Mouse (Mus musculus) lung, postnatal 10 days (tissue): ENCODE data around the gene Usp7.

Experiments
- DNase-seq: peaks from one replicate; pipeline ENCODE4 v3.0.0; 2021

Usp7 gene

DNA sequence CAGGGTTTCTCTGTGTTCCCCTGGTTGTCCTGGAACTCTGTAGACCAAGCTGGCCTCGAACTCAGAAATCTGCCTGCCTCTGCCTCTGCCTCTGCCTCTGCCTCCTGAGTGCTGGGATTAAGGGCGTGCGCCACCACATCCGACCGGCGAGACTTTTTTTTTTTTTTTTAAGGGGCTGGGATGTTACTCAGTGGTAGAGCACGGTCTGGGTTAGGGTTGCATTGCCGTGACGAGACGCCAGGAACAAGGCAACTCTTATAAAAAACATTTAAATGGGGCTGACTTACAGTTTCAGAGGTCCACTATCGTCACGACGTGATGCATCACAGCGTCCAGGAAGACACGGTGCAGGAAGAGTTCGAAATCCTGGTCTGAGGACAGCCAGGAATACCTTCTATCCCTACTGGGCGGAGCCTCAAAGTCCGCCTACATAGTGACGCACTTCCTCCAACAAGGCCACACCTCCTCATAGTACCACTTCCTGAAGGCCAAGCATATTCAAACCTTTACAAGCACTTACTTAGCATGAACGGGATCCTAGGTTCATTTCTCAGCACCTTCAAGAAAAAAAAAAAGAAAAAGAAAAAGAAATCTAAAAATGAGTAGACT, at the start of gene Usp7:
Usp7 (minus strand) TSS at position 360 of the 609 bp plus-strand sequence.
- no peak for DNase-seq

DNA sequence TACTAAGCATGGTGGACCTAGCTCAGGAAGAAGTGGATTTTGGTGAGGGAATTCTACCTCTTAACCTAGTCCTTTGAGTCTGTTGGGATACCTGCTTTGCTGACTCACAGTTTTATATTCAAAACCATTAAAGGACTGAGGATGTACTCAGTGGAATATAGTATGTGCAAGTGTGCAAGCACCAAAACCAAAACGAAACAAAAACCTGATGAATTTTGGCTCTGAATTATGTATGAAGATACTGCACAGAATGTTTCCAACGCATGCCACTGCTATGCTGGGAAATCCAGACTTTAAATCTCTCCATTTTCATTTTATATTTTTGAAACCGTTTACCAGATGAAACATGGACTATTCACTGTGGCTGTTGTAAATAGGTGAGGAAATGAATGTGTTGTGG, 48.4 kb upstream of the Usp7 start:
- no peak for DNase-seq

DNA sequence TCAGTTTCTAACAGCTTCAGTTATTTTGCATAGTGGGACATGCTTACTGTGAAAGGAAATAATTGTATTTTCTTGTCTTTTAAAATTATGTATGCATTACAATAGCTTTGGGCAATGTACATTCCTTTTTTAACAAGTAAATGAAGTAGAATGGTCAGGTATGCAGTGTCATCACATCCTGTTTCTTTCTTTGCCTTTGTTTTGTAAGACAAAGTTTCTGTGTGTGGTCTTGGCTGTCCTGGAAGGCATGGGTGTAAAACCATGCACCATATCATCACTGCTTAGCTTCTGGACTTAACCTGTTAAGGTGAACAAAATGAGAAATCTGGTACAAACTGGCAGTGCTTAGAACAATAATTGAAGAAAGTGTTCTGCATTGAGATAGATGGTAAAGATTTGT, 46.8 kb upstream of the Usp7 start:
- no peak for DNase-seq

DNA sequence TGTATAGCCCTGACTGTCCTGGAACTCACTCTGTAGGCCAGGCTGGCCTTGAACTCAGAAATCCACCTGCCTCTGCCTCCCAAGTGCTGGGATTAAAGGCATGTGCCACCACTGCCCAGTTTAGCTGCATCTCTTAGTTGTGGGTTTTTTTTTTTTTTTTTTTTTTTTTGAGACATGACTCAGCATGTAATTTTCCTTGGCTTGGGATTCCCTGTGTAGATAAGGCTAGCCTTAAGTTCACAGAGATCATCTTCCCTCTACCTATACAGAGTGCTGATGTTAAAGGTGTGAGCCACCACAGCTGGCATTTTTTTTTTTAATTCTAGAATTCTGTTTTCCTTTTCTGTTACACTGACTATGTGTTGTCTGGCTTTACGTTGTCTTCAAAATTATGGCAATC, 45.5 kb upstream of the Usp7 start:
- DNase-seq = no peak

DNA sequence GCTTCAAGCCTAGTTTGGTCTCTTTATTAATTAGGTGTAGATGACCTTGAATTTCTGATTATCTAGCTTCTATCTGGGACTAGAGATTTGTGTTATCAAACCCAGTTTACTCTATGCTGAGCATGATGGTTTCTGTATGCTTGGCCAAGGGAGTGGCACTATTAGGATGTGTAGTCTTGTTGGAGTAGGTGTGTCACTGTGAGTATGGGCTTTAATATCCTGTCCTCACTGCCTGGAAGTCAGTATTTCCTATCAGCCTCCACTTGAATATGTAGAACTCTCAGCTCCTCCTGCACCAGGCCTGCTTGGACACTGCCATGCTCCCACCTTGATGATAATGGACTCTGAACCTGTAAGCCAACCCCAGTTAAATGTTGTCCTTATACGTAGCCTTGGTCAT, 44.8 kb upstream of the Usp7 start:
- DNase-seq = no peak

DNA sequence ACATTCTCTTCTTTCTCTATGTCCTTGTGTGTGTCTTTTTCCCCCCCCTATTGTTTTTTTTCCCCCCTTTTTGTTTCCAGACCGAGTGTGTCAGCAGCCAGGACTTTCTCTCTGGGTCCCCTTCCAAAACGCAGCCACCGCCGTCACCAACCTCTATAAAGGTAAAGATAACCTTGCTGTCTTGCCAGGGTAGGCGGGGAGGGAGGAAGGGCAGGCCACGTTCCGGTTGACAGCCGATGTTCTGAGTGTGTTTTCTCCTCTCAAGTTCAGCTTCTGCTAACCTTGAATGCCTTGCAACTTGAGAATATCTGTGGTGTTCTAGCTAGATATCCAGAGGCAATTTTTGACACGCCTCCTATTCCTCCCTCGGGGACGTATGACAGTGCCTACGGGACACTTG, 39.1 kb upstream of the Usp7 start:
- peak; percentile 14 for DNase-seq

DNA sequence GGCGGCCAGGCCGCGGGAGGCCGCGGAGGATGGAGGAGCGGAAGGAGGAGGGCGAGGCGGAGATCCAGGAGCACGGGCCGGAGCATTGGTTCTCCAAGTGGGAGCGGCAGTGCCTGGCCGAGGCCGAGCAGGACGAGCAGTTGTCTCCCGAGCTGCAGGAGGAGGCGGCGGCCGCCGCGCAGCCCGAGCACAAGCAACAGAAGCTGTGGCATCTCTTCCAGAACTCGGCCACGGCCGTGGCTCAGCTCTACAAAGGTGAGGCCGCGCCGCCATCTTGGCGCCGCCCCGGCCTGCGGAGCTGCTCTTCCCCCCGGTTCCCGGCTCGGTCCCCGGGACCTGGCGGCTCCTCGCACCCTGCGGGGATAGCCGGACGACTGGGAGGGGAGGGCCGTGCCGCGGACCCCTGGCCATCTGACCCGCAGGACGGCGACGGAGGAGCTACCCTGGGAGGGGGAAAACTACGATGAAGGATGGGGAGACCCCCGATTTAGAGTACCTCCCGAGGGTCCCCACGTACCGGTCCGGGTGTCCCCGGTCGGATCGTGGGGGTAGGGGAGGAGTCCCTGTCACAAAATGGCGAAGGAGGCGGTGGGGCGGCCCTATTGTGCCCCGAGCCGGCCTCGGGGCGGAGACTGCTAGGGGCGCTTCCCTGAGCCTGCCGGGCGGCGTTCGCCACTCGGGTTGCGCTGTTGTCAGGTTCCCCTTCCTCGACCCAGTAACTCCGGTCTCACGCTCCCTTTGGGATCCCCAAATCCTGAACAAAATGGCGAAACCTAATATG, 38.5 kb upstream of the Usp7 start:
- peak; percentile 85 for DNase-seq

DNA sequence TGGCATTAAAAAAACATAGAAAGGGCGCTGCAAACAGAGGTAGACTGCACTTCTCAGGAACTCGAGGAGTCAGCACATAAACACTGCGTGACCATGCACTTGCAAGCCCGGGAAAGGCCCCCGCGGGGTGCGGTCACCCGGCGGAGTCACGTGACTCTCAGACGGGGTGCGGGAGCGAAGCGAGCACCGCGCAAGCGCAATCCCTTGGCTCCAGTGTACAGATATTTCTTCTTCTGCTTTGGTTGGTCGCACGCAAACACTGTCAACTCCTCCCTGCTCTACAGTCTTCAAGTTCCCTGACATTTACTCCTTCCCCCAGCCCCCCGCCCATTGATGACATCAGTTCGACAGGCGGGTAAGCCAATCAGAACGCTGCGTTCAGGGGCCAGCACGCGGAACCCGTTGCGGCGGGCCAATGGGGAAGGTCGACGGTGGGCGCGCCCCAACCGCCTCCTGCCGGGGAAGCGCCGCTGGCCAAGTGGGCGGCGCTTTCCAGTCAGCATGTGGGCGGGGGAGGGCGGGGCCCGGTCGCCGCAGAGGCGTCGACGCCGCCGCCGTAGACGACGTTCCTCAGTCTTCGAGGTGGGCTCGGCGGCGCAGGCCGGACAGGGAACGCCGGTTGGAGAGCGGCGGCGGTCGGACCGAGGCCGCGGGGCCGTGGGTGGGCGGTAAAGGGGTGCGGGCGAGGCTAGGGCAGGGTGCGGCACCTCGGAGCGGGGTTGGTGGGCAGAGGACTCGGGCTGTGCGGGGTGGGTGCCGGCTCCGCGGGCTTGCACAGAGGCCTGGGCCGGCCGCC, 37.7 kb upstream of the Usp7 start, which contains the start of gene 1810013L24Rik:
1810013L24Rik (plus strand) TSS at position 537 of the 796 bp plus-strand sequence.
- peak; percentile 99 for DNase-seq

DNA sequence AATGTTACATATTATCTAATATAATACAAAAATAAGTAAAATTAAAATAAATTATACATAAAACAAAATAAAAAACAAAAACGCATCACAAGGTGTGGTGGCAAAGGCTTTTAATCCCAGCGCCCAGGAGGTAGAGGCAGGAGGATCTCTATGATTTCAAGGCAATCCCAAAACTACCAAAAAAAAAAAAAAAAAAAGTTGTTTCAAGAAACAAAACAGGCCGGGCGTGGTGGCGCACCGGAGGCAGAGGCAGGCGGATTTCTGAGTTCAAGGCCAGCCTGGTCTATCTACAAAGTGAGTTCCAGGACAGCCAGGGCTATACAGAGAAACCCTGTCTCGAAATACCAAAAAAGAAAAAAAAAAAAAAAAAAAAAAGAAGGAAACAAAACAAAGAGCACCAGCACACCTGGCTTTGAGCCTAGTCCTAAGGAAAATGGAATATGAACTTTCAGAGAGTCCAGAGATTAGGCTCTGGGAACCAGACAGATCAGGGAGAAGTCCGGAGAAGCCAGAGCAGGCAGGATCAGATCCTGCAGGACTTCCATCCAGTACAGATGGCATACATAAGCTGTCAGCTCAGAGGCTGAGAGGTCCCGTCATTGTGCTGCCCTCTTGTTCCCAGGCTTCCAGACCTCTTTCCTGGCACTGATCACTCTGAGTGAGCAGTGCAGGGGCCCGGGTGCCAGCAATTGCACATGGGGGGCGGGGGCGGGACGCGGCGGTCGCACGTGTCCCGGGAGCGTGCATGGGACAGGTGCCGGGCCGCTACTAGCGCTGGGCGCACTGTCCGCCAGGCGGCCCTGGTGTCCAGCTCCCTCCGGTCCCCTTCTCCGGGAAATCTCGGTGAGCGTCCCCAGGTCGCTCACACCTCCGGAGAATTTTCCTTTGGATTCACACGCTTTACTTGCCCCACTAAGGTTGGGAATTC, 36.8 kb upstream of the Usp7 start:
- DNase-seq = peak; percentile 77

DNA sequence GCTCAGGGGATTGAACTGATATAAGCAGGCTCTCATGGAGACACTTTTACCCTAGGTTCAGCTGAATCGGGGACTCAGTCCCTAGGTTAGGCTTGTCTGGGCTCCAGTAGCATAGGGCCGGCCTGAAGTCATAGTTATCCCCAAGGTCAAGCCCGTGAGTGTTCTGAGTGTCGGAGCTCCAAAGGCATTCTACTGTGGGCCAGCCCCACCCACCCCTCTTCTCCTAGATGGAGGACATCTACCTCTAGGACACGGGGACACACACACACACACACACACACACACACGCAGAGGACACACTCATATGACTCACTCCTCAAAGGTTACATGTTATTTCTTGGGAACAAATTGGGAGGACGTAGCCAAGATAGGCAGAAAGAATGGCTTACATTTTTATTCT, 35.3 kb upstream of the Usp7 start:
- DNase-seq = peak; percentile 9

DNA sequence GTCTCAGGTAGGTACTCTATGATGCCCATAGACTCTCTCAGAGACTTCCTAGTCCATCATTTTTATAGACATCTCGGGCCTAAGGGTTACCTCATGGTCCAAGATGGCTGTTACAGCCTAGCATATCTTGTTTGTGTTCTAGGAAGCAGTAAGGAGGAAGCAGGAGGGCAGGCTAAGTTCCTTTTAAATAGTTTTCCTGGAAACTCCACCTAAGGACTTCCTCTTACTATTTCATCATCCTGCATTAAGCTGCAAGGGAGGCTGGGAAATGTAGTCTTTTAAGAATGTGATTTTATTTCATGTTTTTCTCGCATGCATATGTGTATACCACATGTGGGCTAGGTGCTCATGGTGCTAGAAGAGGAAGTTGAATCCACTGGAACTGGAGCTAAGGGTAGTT, 31.6 kb upstream of the Usp7 start:
- peak; percentile 14 for DNase-seq

DNA sequence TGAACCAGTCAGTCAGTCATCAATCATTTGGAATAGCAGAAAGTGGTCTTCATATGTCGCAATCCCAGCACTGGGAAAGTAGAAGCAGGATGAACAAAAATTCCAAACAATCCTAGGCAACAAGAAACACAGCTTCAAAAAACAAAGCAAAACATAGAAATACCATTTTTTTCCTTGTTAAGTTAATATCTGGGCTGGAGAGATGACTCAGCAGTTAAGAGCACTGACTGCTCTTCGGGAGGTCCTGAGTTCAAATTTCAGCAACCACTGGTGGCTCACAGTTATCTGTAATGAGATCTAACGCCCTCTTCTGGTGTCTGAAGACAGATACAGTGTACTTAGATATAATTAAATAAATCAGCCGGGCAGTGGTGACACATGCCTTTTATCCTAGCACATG, 30.5 kb upstream of the Usp7 start:
- DNase-seq = no peak

DNA sequence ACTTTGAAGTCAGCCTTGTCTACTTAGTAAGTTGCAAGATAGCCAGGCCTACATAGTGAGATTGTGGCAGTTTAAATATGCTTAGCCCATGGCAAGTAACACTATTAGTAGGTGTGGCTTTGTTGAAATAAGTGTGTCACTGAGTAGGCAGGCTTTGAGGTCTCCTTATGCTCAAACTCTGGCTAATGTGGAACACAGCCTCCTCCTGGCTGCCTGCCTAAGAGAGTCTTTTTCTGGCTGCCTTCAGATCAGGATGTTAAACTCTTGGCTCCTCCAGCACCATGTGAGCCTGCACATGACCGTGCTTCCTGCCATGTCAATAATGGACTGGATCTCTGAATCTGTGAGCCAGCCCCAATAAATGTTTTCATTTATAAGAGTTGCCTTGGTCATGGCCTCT, 29.3 kb upstream of the Usp7 start:
- peak; percentile 24 for DNase-seq

DNA sequence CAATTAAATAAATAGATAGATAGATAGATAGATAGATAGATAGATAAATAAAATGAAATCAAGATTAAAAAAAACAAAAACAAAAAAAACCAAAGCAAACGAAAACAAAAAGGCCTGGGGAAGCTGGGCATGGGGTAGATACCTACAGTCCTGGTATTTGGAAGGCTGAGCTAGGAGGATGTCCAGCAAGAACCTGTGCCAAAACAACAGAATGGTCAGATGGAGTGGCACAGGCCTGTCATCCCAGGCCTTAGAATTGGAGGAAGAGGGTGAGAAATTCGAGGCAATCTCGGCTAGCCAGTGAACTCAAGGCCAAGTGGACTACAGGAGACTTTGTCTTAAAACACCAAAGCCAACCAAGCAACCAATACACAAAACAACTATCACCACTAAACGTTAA, 25.8 kb upstream of the Usp7 start:
- no peak for DNase-seq

DNA sequence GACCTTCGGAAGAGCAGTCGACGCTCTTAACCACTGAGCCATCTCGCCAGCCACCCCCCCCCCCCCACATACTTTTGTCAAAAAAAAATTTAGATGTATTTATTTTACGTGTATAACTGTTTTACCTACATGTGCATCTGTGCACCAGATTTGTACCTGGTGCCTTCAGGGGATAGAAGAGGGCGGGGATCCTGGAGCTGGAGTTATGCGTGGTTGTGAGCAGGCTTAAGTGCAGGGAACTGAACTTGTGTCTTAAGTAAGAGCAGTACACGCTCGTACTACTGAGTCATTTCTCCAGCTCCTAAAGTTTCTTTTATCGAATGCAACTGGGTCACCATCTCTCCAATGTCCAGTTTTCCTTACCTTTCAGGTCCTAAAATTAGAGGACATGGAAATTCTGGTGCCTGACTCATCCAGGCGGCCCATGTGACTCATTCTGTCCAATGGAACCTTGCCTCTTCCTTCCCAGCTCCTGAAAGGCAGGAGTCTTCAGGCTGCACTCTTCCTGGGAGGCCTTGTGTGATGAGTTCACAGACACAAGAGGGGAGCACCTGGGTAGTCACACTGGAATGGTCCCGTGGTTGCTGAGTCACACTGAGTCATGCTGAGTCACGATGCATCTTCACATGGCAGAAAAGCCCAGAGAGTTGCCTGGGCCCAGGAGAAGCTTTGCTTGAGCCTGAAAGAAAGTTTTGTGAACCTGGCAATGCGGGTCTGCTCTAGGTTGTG, 18.5 kb upstream of the Usp7 start:
- DNase-seq = no peak

DNA sequence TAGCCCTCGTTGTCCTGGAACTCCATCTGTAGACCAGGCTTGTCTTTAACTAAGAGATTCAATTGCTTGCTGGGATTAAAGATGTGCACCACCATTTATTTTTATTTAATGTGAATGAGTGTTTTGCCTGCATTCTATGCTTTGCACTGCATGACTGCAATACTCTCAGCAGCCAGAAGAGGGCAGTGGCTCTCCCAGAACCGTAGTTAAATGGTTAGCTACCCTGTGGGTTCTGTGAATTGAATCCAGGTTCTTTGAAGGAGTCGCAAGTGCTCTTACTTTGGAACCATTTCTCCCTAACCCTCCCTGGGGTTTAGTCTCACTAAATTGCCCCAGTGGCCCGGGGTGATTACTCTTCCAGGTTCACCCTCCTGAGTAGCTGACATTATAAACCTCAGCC, 14.6 kb upstream of the Usp7 start:
- DNase-seq = peak; percentile 42

DNA sequence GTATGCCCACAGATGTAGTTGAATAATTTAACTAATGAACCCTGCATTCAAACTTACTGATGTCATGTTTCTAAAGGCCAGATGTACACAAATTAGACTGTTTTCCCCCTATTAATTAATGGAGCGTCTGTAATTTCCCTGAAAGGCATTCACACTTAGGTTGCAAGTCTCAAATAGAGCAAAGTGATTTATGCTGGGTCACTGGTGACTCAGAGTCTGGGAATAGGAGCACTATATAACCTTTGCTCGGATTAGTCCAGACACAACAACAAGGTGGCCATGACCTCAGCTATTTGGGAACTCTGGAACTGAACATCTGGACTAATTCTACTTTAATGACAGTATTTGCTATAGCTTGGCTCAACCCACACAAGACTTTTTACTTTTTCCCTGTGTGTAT, 3.8 kb upstream of the Usp7 start:
- DNase-seq = no peak

DNA sequence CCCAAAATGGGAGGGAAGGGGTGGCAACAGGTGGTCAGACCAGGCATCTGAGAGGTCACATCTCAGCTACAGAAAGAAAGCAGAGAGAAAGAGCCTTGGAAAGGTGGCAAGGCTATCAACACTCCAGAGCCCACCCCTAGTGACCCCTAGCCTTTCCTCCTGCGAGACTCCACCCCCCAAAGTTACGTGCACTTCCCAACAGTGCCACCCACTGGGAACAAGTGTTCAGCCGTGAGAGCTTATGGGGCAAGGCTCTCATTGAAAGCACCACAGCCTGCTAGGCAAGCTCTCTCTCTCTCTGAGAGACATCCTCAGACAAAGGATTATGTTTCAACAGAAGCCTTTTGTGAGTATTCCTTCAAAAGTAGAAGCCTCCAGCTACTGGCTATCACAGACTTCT, 2.8 kb upstream of the Usp7 start:
- DNase-seq = peak; percentile 10

DNA sequence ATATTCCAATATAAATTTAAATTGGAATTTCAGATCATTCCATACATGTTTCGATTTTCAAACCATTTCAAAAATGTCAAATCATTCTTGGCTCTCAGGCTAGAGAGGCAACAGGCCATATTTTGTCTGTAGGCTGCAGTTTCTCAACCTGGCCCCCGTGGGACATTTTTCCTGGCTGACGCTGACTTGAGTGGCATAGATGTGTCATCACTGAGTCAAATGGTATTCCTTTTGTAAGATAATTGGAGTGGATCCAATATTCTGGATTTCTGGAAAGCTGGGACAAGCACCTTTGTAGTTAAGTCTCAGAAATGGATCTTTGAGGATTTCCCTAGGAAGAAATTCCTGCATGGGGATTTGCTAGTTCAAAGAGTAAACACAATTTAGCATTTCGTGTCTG, 1.2 kb downstream of the Usp7 start:
- DNase-seq = no peak

DNA sequence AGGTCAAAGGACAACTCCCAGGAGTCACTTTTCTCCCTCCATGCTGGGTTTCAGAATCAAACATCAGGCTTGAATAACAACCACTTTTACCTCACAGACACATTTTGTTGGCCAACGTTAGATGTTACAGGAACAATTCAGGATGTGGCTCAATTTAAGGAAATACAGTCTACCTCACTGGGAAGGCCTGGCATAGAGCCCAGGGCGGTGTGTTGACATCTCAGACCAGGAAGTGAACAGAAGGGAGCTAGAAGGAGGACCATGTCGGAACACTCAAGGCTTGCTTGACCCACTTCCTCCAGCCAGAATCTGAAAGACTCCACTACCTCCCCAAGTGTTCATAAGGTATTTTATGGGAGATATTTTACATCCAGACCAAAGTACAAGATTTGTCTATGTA, 7.4 kb downstream of the Usp7 start:
- DNase-seq = peak; percentile 86

DNA sequence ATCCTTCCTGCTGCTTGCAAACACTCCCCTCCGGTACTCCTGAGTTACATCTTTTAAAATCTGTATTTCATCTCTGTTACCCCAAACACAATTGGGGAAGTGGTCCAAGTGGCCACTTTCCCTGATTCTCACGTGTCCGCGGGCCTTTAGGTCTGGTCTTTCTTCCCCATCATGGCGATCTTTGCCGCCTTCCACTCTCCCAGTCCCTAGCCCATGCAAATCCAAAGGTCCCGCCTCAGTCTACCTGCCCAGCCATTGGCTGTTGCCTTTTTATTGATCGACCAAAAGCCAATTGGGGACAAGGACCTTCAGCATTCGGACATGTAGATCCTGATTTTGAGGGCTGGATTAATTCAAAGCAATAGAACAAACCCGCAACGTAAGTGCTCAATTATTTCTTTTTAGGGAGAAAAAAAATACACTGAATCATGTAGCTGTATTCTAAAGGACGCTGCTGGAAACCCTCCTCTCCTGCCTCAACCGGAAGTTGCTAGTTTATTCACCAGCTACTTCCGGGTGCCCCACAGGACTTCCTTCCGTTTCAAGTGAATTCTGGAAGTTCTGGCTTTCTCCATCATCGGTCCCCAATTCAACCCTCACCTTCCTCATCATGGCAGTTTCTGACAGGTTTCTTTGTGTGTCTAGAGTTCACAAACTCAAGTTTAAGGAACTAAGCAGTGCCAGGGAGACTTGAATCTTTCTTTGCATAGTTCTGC, 8.8 kb downstream of the Usp7 start:
- DNase-seq = no peak
